In the genomic region with DNA sequence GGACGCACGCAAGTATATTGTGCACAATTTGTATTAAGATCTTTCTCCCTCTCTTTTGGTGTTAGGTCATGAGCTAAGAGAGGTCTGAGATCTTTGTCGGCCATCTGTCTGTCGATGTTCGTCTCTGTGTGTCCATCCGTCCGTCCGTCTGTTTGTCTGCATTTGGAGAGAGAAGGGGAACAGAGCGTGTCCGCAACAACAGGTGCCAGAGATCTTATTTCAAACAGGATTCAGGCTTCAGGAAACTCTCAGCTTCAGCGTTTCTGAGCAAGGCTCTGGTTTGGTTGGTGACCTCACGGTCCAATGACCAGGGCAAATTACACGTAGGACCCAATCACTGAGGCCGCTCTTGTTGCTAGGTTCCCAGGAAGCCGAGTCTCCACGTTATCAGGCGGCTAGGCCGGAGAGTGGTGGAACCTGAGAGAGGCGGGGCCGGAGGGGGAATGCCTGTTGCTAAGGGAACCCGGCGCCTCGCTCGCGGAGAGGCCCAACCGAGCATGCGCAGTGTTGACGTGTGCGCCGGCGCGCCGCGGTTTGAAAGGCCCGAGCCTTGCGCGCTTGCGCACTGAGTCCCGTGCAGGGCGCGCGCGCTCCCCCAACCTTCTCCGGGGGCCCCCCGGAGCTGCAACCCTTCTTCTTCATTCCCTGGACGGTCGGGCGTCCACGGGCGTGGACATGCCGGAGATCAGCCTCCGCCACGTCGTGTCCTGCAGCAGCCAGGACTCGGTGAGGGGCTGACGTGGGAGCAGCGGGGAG, we compare ENCODE assay signal across 8 mouse cellular contexts. TPM values are rescaled to one million over a fixed set of nuclear protein-coding genes. Genes with fewer than 3 reads are reported as not detected.
A peak's percentile ranks its signal among the peaks of the same experiment; 100 is the strongest.
DNase-seq lines count a peak whose midpoint lies in the region; ATAC-seq and TF ChIP-seq lines count a peak whose summit lies in the region.

No protein-coding gene starts in this region.

- no peaks in the 10 kb centered on the region for H3K27me3 ChIP-seq in embryonic facial prominence, embryonic 15.5 days
- H3K27me3 ChIP-seq in limb, embryonic 14.5 days (ENCODE audit: control insufficient read depth, insufficient read depth, low read length): no peaks in the 10 kb centered on the region
- H3K27me3 ChIP-seq in midbrain, postnatal 0 days (ENCODE audit: insufficient read depth, low read length): no peaks in the 10 kb centered on the region

- H3K4me2 ChIP-seq in embryonic facial prominence, embryonic 15.5 days (replicated peaks): peak overlapping the region; percentile 75
- peak overlapping the region; percentile 65 for H3K4me2 ChIP-seq in limb, embryonic 14.5 days (replicated peaks; ENCODE audit: low read depth, low read length, severe bottlenecking)
- H3K4me2 ChIP-seq in midbrain, postnatal 0 days (ENCODE audit: low read depth, low read length, poor library complexity, severe bottlenecking): peak overlapping the region; percentile 71

- peak; percentile 97 for ATAC-seq in embryonic facial prominence, embryonic 15.5 days (ENCODE audit: insufficient number of reproducible peaks, low FRiP score, low TSS enrichment, low read depth)
- ATAC-seq in limb, embryonic 14.5 days (ENCODE audit: low FRiP score, low read depth): peak; percentile 98
- ATAC-seq in midbrain, postnatal 0 days (ENCODE audit: low FRiP score): peak; percentile 98

- H3K36me3 ChIP-seq in embryonic facial prominence, embryonic 15.5 days: peaks cover 25% of the 10 kb centered on the region
- H3K36me3 ChIP-seq in limb, embryonic 14.5 days (ENCODE audit: control insufficient read depth, insufficient read depth, low read length): peaks cover 33% of the 10 kb centered on the region
- H3K36me3 ChIP-seq in midbrain, postnatal 0 days (ENCODE audit: insufficient read depth, low read length): no peaks in the 10 kb centered on the region

- DNase-seq in 416B (ENCODE audit: low read depth): peak; percentile 99
- DNase-seq in heart, adult 8-10 months (ENCODE audit: low spot score): peak; percentile 99
- DNase-seq in kidney, adult 9 months: peak; percentile 100
- peak; percentile 99 for DNase-seq in limb, embryonic 14.5 days (ENCODE audit: low spot score)
- peak; percentile 100 for DNase-seq in midbrain, postnatal 0 days (ENCODE audit: low spot score)
- DNase-seq in spleen, postnatal 14 days (ENCODE audit: low spot score in 2 of 2): peak; percentile 97

- peak overlapping the region; percentile 80 for H3K27ac ChIP-seq in bone marrow, adult 2 months (ENCODE audit: control insufficient read depth, insufficient read depth, low read depth, low read length, poor library complexity)
- H3K27ac ChIP-seq in embryonic facial prominence, embryonic 15.5 days (replicated peaks): peak overlapping the region; percentile 84
- peak overlapping the region; percentile 58; the same call in 1 of the 2 replicates for H3K27ac ChIP-seq in limb, embryonic 14.5 days (replicated peaks; ENCODE audit: low read depth, low read length)
- peak overlapping the region; percentile 57; the same call in 1 of the 2 replicates for H3K27ac ChIP-seq in midbrain, postnatal 0 days (ENCODE audit: low read depth, low read length)

- H3K9ac ChIP-seq in embryonic facial prominence, embryonic 15.5 days: peak overlapping the region; percentile 87
- H3K9ac ChIP-seq in limb, embryonic 14.5 days (ENCODE audit: low read depth, low read length, severe bottlenecking): peak overlapping the region; percentile 74
- peak overlapping the region; percentile 74 for H3K9ac ChIP-seq in midbrain, postnatal 0 days (replicated peaks; ENCODE audit: low read length, poor library complexity, severe bottlenecking)

- peak overlapping the region; percentile 91 for H3K4me3 ChIP-seq in bone marrow, adult 2 months (replicated peaks; ENCODE audit: control insufficient read depth, low read depth, low read length)
- H3K4me3 ChIP-seq in embryonic facial prominence, embryonic 15.5 days (replicated peaks): peak overlapping the region; percentile 82
- peak overlapping the region; percentile 80 for H3K4me3 ChIP-seq in limb, embryonic 14.5 days (replicated peaks; ENCODE audit: low read length)
- H3K4me3 ChIP-seq in midbrain, postnatal 0 days (ENCODE audit: low read depth, low read length): peak overlapping the region; percentile 78

- TF ChIP-seq POLR2A in bone marrow, adult 2 months (IDR thresholded peaks at IDR 0.05; ENCODE audit: borderline replicate concordance, control insufficient read depth, low read depth, low read length): peak; percentile 49; the same call in 1 of the 2 replicates
- TF ChIP-seq POLR2A in limb, embryonic 14.5 days (IDR thresholded peaks at IDR 0.05; ENCODE audit: borderline replicate concordance, extremely low read depth, insufficient read depth, insufficient read length): 0 out of 2 replicates have a peak, but pooled peaks have one; percentile 76

- TF ChIP-seq CTCF in bone marrow, adult 2 months (IDR thresholded peaks at IDR 0.05; ENCODE audit: control insufficient read depth, insufficient read depth, low read length): no peak
- TF ChIP-seq CTCF in midbrain, postnatal 0 days (IDR thresholded peaks at IDR 0.05): no peak

- under 1% methylated on average over 57 of the region's 57 CpGs for WGBS in bone marrow, adult 2 months
- WGBS in embryonic facial prominence, embryonic 15.5 days: under 1% methylated on average over 57 of the region's 57 CpGs
- under 1% methylated on average over 54 of the region's 57 CpGs for WGBS in limb, embryonic 14.5 days
- under 1% methylated on average over 54 of the region's 57 CpGs for WGBS in midbrain, postnatal 0 days

- peaks cover 4% of the 10 kb centered on the region for H3K4me1 ChIP-seq in bone marrow, adult 2 months (ENCODE audit: control insufficient read depth, insufficient read depth, low read length)
- peaks cover 13% of the 10 kb centered on the region for H3K4me1 ChIP-seq in embryonic facial prominence, embryonic 15.5 days
- H3K4me1 ChIP-seq in limb, embryonic 14.5 days (ENCODE audit: control insufficient read depth, insufficient read depth, low read length): peaks cover 8% of the 10 kb centered on the region; the same call in 1 of the 2 replicates
- peaks cover 8% of the 10 kb centered on the region; the same call in 1 of the 2 replicates for H3K4me1 ChIP-seq in midbrain, postnatal 0 days (ENCODE audit: insufficient read depth, low read length)

- H3K9me3 ChIP-seq in embryonic facial prominence, embryonic 15.5 days (replicated peaks): no peaks in the 10 kb centered on the region
- no peaks in the 10 kb centered on the region for H3K9me3 ChIP-seq in limb, embryonic 14.5 days (ENCODE audit: control insufficient read depth, low read length)
- no peaks in the 10 kb centered on the region for H3K9me3 ChIP-seq in midbrain, postnatal 0 days (ENCODE audit: low read length)

RNA-seq across cellular contexts. Expression of gene Xrcc1, which starts 0.7 kb away (rescaled TPM):
- 67.2 and 129 TPM in 2 replicates for polyA plus RNA-seq in bone marrow, adult 2 months (2011; ENCODE audit: insufficient read depth, insufficient read length, low replicate concordance, missing spikeins)
- 122 and 127 TPM in 2 replicates for polyA plus RNA-seq in embryonic facial prominence, embryonic 15.5 days (2015; fragmentation: Nextera tagmentation; extraction: Ambion mirVana)
- 10 to 100 TPM; 19.7 to 30.8 (median 27.1) TPM for total RNA-seq in heart, adult 8-10 months (2022)
- 133 and 155 TPM in 2 replicates for polyA plus RNA-seq in limb, embryonic 14.5 days (2012; rRNA removed)
- polyA plus RNA-seq in limb, embryonic 14.5 days (2014; fragmentation: Nextera tagmentation; extraction: Ambion mirVana): 103 and 106 TPM in 2 replicates
- 44.6 and 51.8 TPM in 2 replicates for total RNA-seq in midbrain, postnatal 0 days (2014; rRNA removed)
- 41.9 and 43.3 TPM in 2 replicates for polyA plus RNA-seq in midbrain, postnatal 0 days (2015; fragmentation: Nextera tagmentation; extraction: Ambion mirVana)

RNA-seq across cellular contexts. Expression of gene Pinlyp, which starts 0.9 kb away (rescaled TPM):
- not detected in 2 replicates for polyA plus RNA-seq in bone marrow, adult 2 months (2011; ENCODE audit: insufficient read depth, insufficient read length, low replicate concordance, missing spikeins)
- 9.4 and 16.4 TPM in 2 replicates for polyA plus RNA-seq in embryonic facial prominence, embryonic 15.5 days (2015; fragmentation: Nextera tagmentation; extraction: Ambion mirVana)
- total RNA-seq in heart, adult 8-10 months (2022): not detected
- polyA plus RNA-seq in limb, embryonic 14.5 days (2012; rRNA removed): 0.35 and 0.51 TPM in 2 replicates
- polyA plus RNA-seq in limb, embryonic 14.5 days (2014; fragmentation: Nextera tagmentation; extraction: Ambion mirVana): 1.7 and 2.0 TPM in 2 replicates
- total RNA-seq in midbrain, postnatal 0 days (2014; rRNA removed): not detected in 2 replicates
- polyA plus RNA-seq in midbrain, postnatal 0 days (2015; fragmentation: Nextera tagmentation; extraction: Ambion mirVana): not detected in 2 replicates

RNA-seq across cellular contexts. Expression of gene Irgq, which starts 16.3 kb away (rescaled TPM):
- 2.9 and 3.4 TPM in 2 replicates for polyA plus RNA-seq in bone marrow, adult 2 months (2011; ENCODE audit: insufficient read depth, insufficient read length, low replicate concordance, missing spikeins)
- 11.2 and 11.4 TPM in 2 replicates for polyA plus RNA-seq in embryonic facial prominence, embryonic 15.5 days (2015; fragmentation: Nextera tagmentation; extraction: Ambion mirVana)
- total RNA-seq in heart, adult 8-10 months (2022): 10 to 100 TPM; 16.2 to 20.0 (median 18.2) TPM
- 16.3 and 21.9 TPM in 2 replicates for polyA plus RNA-seq in limb, embryonic 14.5 days (2012; rRNA removed)
- polyA plus RNA-seq in limb, embryonic 14.5 days (2014; fragmentation: Nextera tagmentation; extraction: Ambion mirVana): 10.7 TPM in 2 replicates
- 115 and 119 TPM in 2 replicates for total RNA-seq in midbrain, postnatal 0 days (2014; rRNA removed)
- 21.8 and 23.9 TPM in 2 replicates for polyA plus RNA-seq in midbrain, postnatal 0 days (2015; fragmentation: Nextera tagmentation; extraction: Ambion mirVana)

RNA-seq across cellular contexts. Expression of gene AC161166.1, which starts 34.6 kb away (rescaled TPM):
- polyA plus RNA-seq in bone marrow, adult 2 months (2011; ENCODE audit: insufficient read depth, insufficient read length, low replicate concordance, missing spikeins): not detected in 2 replicates
- polyA plus RNA-seq in embryonic facial prominence, embryonic 15.5 days (2015; fragmentation: Nextera tagmentation; extraction: Ambion mirVana): 0.62 and 0.72 TPM in 2 replicates
- total RNA-seq in heart, adult 8-10 months (2022): not detected
- not detected in 2 replicates for polyA plus RNA-seq in limb, embryonic 14.5 days (2012; rRNA removed)
- polyA plus RNA-seq in limb, embryonic 14.5 days (2014; fragmentation: Nextera tagmentation; extraction: Ambion mirVana): 0.19 TPM in 1 of 2 replicates, not detected in the other
- total RNA-seq in midbrain, postnatal 0 days (2014; rRNA removed): not detected in 2 replicates
- polyA plus RNA-seq in midbrain, postnatal 0 days (2015; fragmentation: Nextera tagmentation; extraction: Ambion mirVana): 0.47 and 0.78 TPM in 2 replicates

RNA-seq across cellular contexts. Expression of gene Zfp428, which starts 40.0 kb away (rescaled TPM):
- 2.5 and 3.1 TPM in 2 replicates for polyA plus RNA-seq in bone marrow, adult 2 months (2011; ENCODE audit: insufficient read depth, insufficient read length, low replicate concordance, missing spikeins)
- polyA plus RNA-seq in embryonic facial prominence, embryonic 15.5 days (2015; fragmentation: Nextera tagmentation; extraction: Ambion mirVana): 65.9 and 69.2 TPM in 2 replicates
- 10 to 100 TPM; 15.1 to 17.1 (median 15.6) TPM for total RNA-seq in heart, adult 8-10 months (2022)
- 67.8 and 77.5 TPM in 2 replicates for polyA plus RNA-seq in limb, embryonic 14.5 days (2012; rRNA removed)
- polyA plus RNA-seq in limb, embryonic 14.5 days (2014; fragmentation: Nextera tagmentation; extraction: Ambion mirVana): 29.6 and 33.3 TPM in 2 replicates
- 209 and 214 TPM in 2 replicates for total RNA-seq in midbrain, postnatal 0 days (2014; rRNA removed)
- polyA plus RNA-seq in midbrain, postnatal 0 days (2015; fragmentation: Nextera tagmentation; extraction: Ambion mirVana): 297 and 314 TPM in 2 replicates

Comparison
In these comparisons a context has a peak if more than half of its experiments do, and no peak if none do; other contexts are left out.
1. Peak in every context shown above with its lines: DNase-seq, ATAC-seq, H3K4me3 ChIP-seq and H3K27ac ChIP-seq.